Mouse (Mus musculus) liver (tissue): ENCODE data around the gene Ncor2.

Experiments
- DNase-seq: peaks from one replicate; pipeline ENCODE4 v3.0.0-alpha.2; 2020; ENCODE audit warnings: mixed read lengths

Gene Ncor2

GRCm38 (mm10) chr5:125168101-125168500, 10.9 kb downstream of the Ncor2 start:
- DNase-seq, result no peak

GRCm38 (mm10) chr5:125167524-125167923, 11.5 kb downstream of the Ncor2 start:
- no peak for DNase-seq

GRCm38 (mm10) chr5:125165993-125166392, 13.0 kb downstream of the Ncor2 start:
- DNase-seq, result no peak

GRCm38 (mm10) chr5:125164465-125165167, 14.4 kb downstream of the Ncor2 start:
- no peak for DNase-seq

GRCm38 (mm10) chr5:125163441-125164050, 15.5 kb downstream of the Ncor2 start:
- no peak for DNase-seq

- DNase-seq, result no peak
Measured at GRCm38 (mm10) chr5:125162461-125162860, 16.6 kb downstream of the Ncor2 start.

- no peak for DNase-seq
Measured at GRCm38 (mm10) chr5:125159804-125160405, 19.1 kb downstream of the Ncor2 start.

GRCm38 (mm10) chr5:125159293-125159692, 19.7 kb downstream of the Ncor2 start:
- DNase-seq, result peak; percentile 70

GRCm38 (mm10) chr5:125158232-125158961, 20.6 kb downstream of the Ncor2 start:
- peak; percentile 50 for DNase-seq

- DNase-seq, result no peak
Measured at GRCm38 (mm10) chr5:125157375-125158033, 21.5 kb downstream of the Ncor2 start.

- DNase-seq, result no peak
Measured at GRCm38 (mm10) chr5:125156418-125157205, 22.4 kb downstream of the Ncor2 start.

GRCm38 (mm10) chr5:125155451-125155850, 23.6 kb downstream of the Ncor2 start:
- no peak for DNase-seq

GRCm38 (mm10) chr5:125154989-125155388, 24.0 kb downstream of the Ncor2 start:
- no peak for DNase-seq

- no peak for DNase-seq
Measured at GRCm38 (mm10) chr5:125154178-125154577, 24.8 kb downstream of the Ncor2 start.

GRCm38 (mm10) chr5:125153201-125153816, 25.7 kb downstream of the Ncor2 start:
- DNase-seq, result no peak

GRCm38 (mm10) chr5:125151872-125152534, 27.0 kb downstream of the Ncor2 start:
- peak; percentile 57 for DNase-seq

- no peak for DNase-seq
Measured at GRCm38 (mm10) chr5:125150951-125151564, 28.0 kb downstream of the Ncor2 start.

GRCm38 (mm10) chr5:125149142-125149541, 29.9 kb downstream of the Ncor2 start:
- DNase-seq, result no peak

GRCm38 (mm10) chr5:125148686-125149085, 30.3 kb downstream of the Ncor2 start:
- no peak for DNase-seq

GRCm38 (mm10) chr5:125148173-125148572, 30.8 kb downstream of the Ncor2 start:
- no peak for DNase-seq

- no peak for DNase-seq
Measured at GRCm38 (mm10) chr5:125147124-125147523, 31.9 kb downstream of the Ncor2 start.
